Mouse (Mus musculus) spleen, adult 2 months (tissue): ENCODE measurements around the gene Rplp2. TPM values are rescaled to one million over a fixed set of nuclear protein-coding genes. Genes with fewer than 3 reads are reported as not detected.

Source experiments
- DNase-seq, 2 experiments: peaks; one replicate each; pipeline versions ENCODE4 v3.0.0 to v3.0.0-alpha.2; 2012 to 2021; ENCODE audit warnings: low spot score in 2 of 2, low read depth in 1 of 2
- H3K27ac ChIP-seq: fragments of 200-500 bp; 2 replicates; pipeline ENCODE4 v1.5.1; 2012; ENCODE audit warnings: low read length, inconsistent platforms; ENCODE audit not compliant: insufficient read depth
- H3K27me3 ChIP-seq: fragments of 200-500 bp; 2 replicates; pipeline ENCODE4 v1.6.1; 2012; ENCODE audit warnings: mild to moderate bottlenecking, moderate library complexity, low read length, inconsistent platforms; ENCODE audit not compliant: control insufficient read depth, insufficient read depth
- H3K36me3 ChIP-seq: fragments of 200-500 bp; 2 replicates; pipeline ENCODE4 v1.6.1; 2012; ENCODE audit warnings: mild to moderate bottlenecking, low read length, inconsistent platforms; ENCODE audit not compliant: control insufficient read depth, insufficient read depth
- H3K4me1 ChIP-seq: fragments of 200-500 bp; 2 replicates; pipeline ENCODE4 v1.6.1; 2011; ENCODE audit warnings: inconsistent platforms; ENCODE audit not compliant: control insufficient read depth, insufficient read depth, insufficient read length
- H3K4me3 ChIP-seq: fragments of 200-500 bp; 2 replicates; pipeline ENCODE4 v1.5.1; 2011; ENCODE audit warnings: mild to moderate bottlenecking, inconsistent platforms; ENCODE audit not compliant: insufficient read depth, insufficient read length; ENCODE audit errors: extremely low read depth
- CTCF ChIP-seq: fragments of 200-500 bp; IDR thresholded peaks from 2 replicates; pipeline ENCODE4 v1.5.1; 2011; ENCODE audit warnings: mild to moderate bottlenecking, inconsistent platforms; ENCODE audit not compliant: insufficient read depth, insufficient read length, insufficient replicate concordance; ENCODE audit errors: extremely low read depth
- POLR2A ChIP-seq: fragments of 200-500 bp; IDR thresholded peaks from 2 replicates; pipeline ENCODE4 v1.6.1; 2011; ENCODE audit warnings: low read depth, low read length, inconsistent platforms
- WGBS: fragments of 180-500 bp; shearing (Covaris S2); methylation state at CpG from one replicate; pipeline ENCODE4 v1.1.7; 2018; 5-methylcytosine and 5-hydroxymethylcytosine counted together
- polyA plus RNA-seq: library from polyadenylated mRNA; depleted of rRNA; stranded (reverse); fragments of >200 nt; gene quantifications from 2 replicates; pipeline ENCODE4 v1.2.3, GENCODE M21; 2012

Gene Rplp2
- polyA plus RNA-seq, 1 experiment, result 645 TPM

DNA sequence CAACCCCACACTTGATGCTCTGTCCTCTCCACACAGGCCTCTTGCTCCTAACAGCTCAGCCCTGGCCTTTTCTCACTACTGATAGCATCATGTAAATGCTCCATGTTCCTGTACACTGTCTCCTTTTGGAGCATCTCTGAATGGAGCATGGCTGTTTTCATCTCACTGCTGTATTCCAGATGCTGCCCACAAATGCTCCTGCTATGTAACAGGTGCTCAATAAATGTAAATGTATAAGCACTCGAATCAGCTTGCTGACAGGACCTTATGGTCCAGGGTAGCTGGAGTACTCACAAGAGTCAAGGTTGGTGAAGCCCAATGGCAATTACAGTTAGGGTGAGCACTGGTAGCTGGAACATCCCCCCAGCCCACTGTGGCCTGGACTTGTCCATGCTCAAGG, 24.1 kb downstream of the Rplp2 start:
- TF ChIP-seq POLR2A, result no peak
- no peak for TF ChIP-seq CTCF
- DNase-seq, result no peak
- H3K36me3 ChIP-seq, result peaks cover 12% of the 10 kb centered on the region
- WGBS, result 95% methylated on average over 1 of the region's 1 CpGs
- H3K27ac ChIP-seq, result no peak overlapping the region
- H3K27me3 ChIP-seq, result peaks cover 7% of the 10 kb centered on the region; the same call in 1 of the 2 replicates
- H3K4me1 ChIP-seq, result peaks cover 24% of the 10 kb centered on the region
- no peak overlapping the region for H3K4me3 ChIP-seq

DNA sequence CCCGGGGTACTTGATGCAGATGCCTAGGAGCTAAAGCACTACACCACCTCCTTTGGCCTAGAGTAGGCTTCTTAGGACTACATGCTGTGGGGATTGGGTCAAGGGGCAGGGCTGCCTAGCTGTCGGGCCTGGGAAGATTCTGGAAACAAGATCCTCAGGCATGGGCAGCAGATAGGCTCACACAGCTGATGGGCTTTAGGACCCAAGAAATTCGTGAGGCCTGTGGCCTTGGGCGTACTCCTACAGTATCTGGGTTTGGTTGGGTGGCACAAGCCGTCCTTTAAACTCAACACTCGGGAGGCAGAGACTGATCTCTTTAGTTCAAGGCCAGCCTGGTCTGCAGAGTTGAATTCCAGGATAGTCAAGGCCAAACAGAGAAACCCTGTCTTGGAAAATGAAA, 25.1 kb downstream of the Rplp2 start:
- 89% methylated on average over 6 of the region's 6 CpGs for WGBS
- no peak for TF ChIP-seq CTCF
- TF ChIP-seq POLR2A, result no peak
- H3K4me1 ChIP-seq, result peaks cover 24% of the 10 kb centered on the region
- no peak overlapping the region for H3K4me3 ChIP-seq
- no peak overlapping the region for H3K27ac ChIP-seq
- H3K27me3 ChIP-seq, result peaks cover 7% of the 10 kb centered on the region; the same call in 1 of the 2 replicates
- no peak for DNase-seq
- peaks cover 12% of the 10 kb centered on the region for H3K36me3 ChIP-seq

DNA sequence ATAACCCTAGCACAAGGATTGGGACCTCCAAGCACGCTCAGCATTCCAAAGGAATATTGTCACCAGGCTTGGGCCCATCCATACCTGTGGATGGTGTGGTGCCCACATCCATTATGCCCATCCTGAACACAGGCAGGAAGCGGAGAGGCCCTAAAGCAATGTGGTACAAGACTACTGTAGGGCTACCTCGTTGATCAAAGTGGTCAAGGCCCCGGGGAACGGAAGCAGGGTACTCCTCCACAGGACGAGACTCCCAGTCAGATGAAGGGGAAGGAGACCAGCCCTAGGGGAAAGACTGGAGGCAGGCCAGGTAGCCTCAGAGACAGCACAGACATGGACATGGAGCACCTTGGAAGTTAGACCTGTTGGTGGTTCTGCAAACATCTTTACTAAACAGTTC, 25.6 kb downstream of the Rplp2 start:
- H3K27me3 ChIP-seq, result peaks cover 7% of the 10 kb centered on the region; the same call in 1 of the 2 replicates
- WGBS, result 89% methylated on average over 6 of the region's 6 CpGs
- H3K4me1 ChIP-seq, result peaks cover 24% of the 10 kb centered on the region
- H3K27ac ChIP-seq, result no peak overlapping the region
- peaks cover 12% of the 10 kb centered on the region for H3K36me3 ChIP-seq
- no peak overlapping the region for H3K4me3 ChIP-seq
- no peak for TF ChIP-seq CTCF
- TF ChIP-seq POLR2A, result no peak
- DNase-seq, result no peak

DNA sequence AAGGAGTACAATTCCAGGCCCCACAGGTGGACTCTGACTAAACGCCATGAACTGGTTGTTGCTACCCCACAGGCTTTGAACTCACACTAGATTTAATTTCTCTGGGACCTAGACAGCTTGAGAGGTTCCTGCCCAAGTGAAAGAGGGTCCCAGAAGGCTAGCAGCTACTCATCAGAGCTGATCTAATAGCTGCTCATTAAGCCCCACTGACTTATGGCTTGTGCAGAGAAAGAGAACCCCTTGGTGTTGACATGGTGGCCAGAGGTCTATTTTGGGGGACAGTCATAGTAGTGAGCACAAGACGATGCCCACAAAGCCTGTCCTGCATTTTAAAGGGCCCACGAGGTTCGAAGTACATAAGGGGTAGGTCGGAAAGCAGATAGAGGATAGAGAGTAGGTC, 27.0 kb downstream of the Rplp2 start:
- no peak for DNase-seq
- H3K36me3 ChIP-seq, result peaks cover 12% of the 10 kb centered on the region
- no peak overlapping the region for H3K27ac ChIP-seq
- peak overlapping the region; percentile 74 for H3K4me3 ChIP-seq
- H3K27me3 ChIP-seq, result peaks cover 7% of the 10 kb centered on the region; the same call in 1 of the 2 replicates
- no peak for TF ChIP-seq CTCF
- TF ChIP-seq POLR2A, result no peak
- 8% methylated on average over 5 of the region's 5 CpGs for WGBS
- peaks cover 15% of the 10 kb centered on the region for H3K4me1 ChIP-seq

DNA sequence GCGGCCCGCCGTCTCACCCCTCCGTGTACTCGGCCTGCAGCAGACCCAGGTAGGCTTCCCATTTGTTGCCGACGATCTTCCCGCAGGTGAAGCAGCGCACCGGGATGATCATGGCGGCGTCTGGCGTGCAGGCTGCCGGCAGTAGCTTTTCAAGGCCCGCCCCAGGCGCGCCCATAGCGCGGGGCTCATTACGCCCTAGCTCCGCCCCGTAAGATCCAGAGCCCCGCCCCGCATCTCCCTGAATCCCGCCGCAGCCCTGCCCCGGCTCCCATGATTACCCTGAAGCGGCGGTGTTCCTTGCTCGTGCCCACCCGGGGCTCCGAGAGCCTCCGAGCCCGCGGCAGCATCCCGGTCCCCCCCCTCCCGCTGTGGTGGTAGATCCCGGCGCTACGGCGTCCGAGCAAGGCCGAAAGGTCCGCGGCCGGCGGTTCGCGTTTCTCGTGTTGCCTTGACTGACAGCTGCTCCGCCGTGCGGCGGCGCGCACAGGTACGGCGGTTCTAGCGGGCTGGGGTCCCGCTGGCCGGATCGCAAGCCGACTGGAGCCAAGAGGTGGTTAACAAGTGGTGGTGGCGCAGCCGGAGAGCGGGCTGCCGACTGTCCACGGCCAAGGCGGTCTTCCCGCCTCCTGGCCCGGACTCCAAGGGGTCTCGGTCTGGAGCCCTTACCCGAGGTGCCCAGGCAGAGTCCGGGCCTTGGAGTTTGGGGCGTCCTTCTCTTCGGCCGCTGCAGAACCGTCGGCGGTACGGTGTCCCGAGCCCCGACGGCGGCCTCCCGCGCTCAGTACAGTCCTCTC, 28.0 kb downstream of the Rplp2 start, which contains the start of the genes Polr2l and Tspan4:
TSS of gene Polr2l (minus strand) at position 122 of the 794 bp plus-strand sequence.
TSS of gene Tspan4 (plus strand) at position 230 of the 794 bp plus-strand sequence.
- WGBS, result under 1% methylated on average over 87 of the region's 87 CpGs

DNA sequence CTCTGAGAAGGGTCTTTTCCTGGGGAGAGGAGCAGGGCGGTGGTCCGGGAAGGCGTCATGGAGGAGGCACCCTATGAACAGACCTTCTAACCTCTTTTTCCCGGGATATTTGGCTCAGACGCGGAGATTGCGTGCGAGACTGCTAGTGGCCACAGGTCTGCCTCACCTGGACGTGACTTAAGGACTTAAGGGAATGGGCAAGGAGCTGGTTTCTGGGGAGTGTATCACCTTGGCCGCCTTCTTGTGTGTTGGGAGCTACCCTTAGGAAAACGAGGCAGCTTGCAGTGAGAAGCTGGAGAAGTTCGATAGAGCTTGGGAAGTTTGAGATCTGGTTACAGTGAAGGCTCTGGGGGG, 28.6 kb downstream of the Rplp2 start:
- H3K36me3 ChIP-seq, result peaks cover 6% of the 10 kb centered on the region
- WGBS, result 2% methylated on average over 12 of the region's 12 CpGs
- peak overlapping the region; percentile 91 for H3K27ac ChIP-seq
- H3K4me1 ChIP-seq, result peaks cover 16% of the 10 kb centered on the region
- DNase-seq, result no peak
- no peak for TF ChIP-seq POLR2A
- no peak for TF ChIP-seq CTCF
- H3K27me3 ChIP-seq, result peaks cover 7% of the 10 kb centered on the region; the same call in 1 of the 2 replicates
- H3K4me3 ChIP-seq, result peak overlapping the region; percentile 74

More for the DNA sequence above, 28.0 kb downstream of the Rplp2 start, which contains the start of the genes Polr2l and Tspan4:
- H3K4me1 ChIP-seq, result peaks cover 12% of the 10 kb centered on the region
- peak; percentile 75 to 79 for DNase-seq
- H3K27me3 ChIP-seq, result peaks cover 7% of the 10 kb centered on the region; the same call in 1 of the 2 replicates
- peak; percentile 64 for TF ChIP-seq POLR2A
- TF ChIP-seq CTCF, result no peak
- H3K27ac ChIP-seq, result peak within 1 kb of the TSS; percentile 91
- H3K4me3 ChIP-seq, result peak within 1 kb of the TSS; percentile 74
- peaks cover 11% of the 10 kb centered on the region for H3K36me3 ChIP-seq
